Mouse (Mus musculus) cerebellum, adult 2 months (tissue): Measurements from ENCODE around the gene Slc6a4. TPM values are rescaled to one million over a fixed set of nuclear protein-coding genes. Genes with fewer than 3 reads are reported as not detected.

Experiments
- DNase-seq, 2 experiments: peaks; one replicate each; pipeline ENCODE4 v3.0.0; 2021
- H3K27ac ChIP-seq: fragments of 200-500 bp; 2 replicates; pipeline ENCODE4 v1.5.1; 2012; ENCODE audit warnings: low read length, control low read depth, inconsistent platforms; ENCODE audit not compliant: insufficient read depth
- H3K27me3 ChIP-seq: fragments of 200-500 bp; 2 replicates; pipeline ENCODE4 v1.6.1; 2012; ENCODE audit warnings: inconsistent platforms, mild to moderate bottlenecking, low read length, moderate library complexity; ENCODE audit not compliant: control insufficient read depth, insufficient read depth
- H3K4me1 ChIP-seq: fragments of 200-500 bp; 2 replicates; pipeline ENCODE4 v1.6.1; 2011; ENCODE audit warnings: low read length; ENCODE audit not compliant: control insufficient read depth, insufficient read depth
- H3K4me3 ChIP-seq: fragments of 200-500 bp; replicated peaks from 2 replicates; pipeline ENCODE3; 2011; ENCODE audit warnings: mild to moderate bottlenecking, low read depth, low read length, control low read depth; ENCODE audit not compliant: insufficient read depth
- CTCF ChIP-seq: fragments of 200-500 bp; IDR thresholded peaks from 2 replicates; pipeline ENCODE4 v1.5.1; 2011; ENCODE audit warnings: low read depth, mild to moderate bottlenecking, control low read depth, low read length, moderate library complexity, borderline replicate concordance; ENCODE audit not compliant: insufficient read depth
- POLR2A ChIP-seq: fragments of 200-500 bp; IDR thresholded peaks from 2 replicates; pipeline ENCODE4 v1.6.1; 2011; ENCODE audit warnings: low read length, control low read depth, borderline replicate concordance; ENCODE audit not compliant: insufficient read depth
- WGBS: fragments of 180-500 bp; shearing (Covaris S2); methylation state at CpG from one replicate; pipeline ENCODE4 v1.1.7; 2018; 5-methylcytosine and 5-hydroxymethylcytosine counted together
- polyA plus RNA-seq: library from polyadenylated mRNA; depleted of rRNA; stranded (reverse); fragments of >200 nt; gene quantifications from 2 replicates; pipeline ENCODE4 v1.2.3, GENCODE M21; 2012; rRNA removed

Gene Slc6a4
- polyA plus RNA-seq, 1 experiment: 4.8 TPM

- TF ChIP-seq CTCF (no peak), POLR2A (no peak)
- H3K4me3 ChIP-seq: peak overlapping the region; percentile 82
- H3K27me3 ChIP-seq: no peaks in the 10 kb centered on the region
- H3K27ac ChIP-seq: peak overlapping the region; percentile 27; the same call in 1 of the 2 replicates
- H3K4me1 ChIP-seq: no peaks in the 10 kb centered on the region
- peak; percentile 38 to 45 for DNase-seq
- WGBS: 2% methylated on average over 16 of the region's 16 CpGs
Observed at GRCm38 (mm10) chr11:77077792-77078191, 79.4 kb downstream of the Slc6a4 start.

- H3K27me3 ChIP-seq: no peaks in the 10 kb centered on the region
- H3K4me3 ChIP-seq: peak within 1 kb of the TSS; percentile 82
- H3K4me1 ChIP-seq: no peaks in the 10 kb centered on the region
- WGBS: 4% methylated on average over 48 of the region's 48 CpGs
- DNase-seq: peak; percentile 93
- H3K27ac ChIP-seq: peak within 1 kb of the TSS; percentile 83
- TF ChIP-seq POLR2A (peak; percentile 98), CTCF (no peak)
Observed at GRCm38 (mm10) chr11:77078273-77079134, 80.1 kb downstream of the Slc6a4 start, which contains the start of gene Nsrp1. Nsrp1 (minus strand) TSS chr11:77078435.

- no peak overlapping the region for H3K4me3 ChIP-seq
- TF ChIP-seq CTCF (no peak), POLR2A (no peak)
- DNase-seq: no peak
- no peaks in the 10 kb centered on the region for H3K4me1 ChIP-seq
- H3K27ac ChIP-seq: no peak overlapping the region
- no peaks in the 10 kb centered on the region for H3K27me3 ChIP-seq
- WGBS: 100% methylated on average over 1 of the region's 1 CpGs
Observed at GRCm38 (mm10) chr11:77079361-77079760, 81.0 kb downstream of the Slc6a4 start.

Other genes with a start within 250 kb of the Slc6a4 start
- gene Gosr1, start 235.0 kb upstream of the Slc6a4 start, polyA plus RNA-seq: 31.9 and 34.3 TPM in 2 replicates
- 28.5 and 31.8 TPM in 2 replicates for gene Cpd, start 151.6 kb upstream of the Slc6a4 start, polyA plus RNA-seq
- 0.33 TPM in 1 of 2 replicates, not detected in the other for gene Tmigd1, start 96.4 kb upstream of the Slc6a4 start, polyA plus RNA-seq
- 42.0 and 45.9 TPM in 2 replicates for gene Blmh, start 73.8 kb upstream of the Slc6a4 start, polyA plus RNA-seq
- 11.1 and 11.8 TPM in 2 replicates for gene Nsrp1, start 79.8 kb downstream of the Slc6a4 start, polyA plus RNA-seq
- 1.2 and 1.7 TPM in 2 replicates for gene Efcab5, start 190.4 kb downstream of the Slc6a4 start, polyA plus RNA-seq
- 14.3 and 14.5 TPM in 2 replicates for gene Ssh2, start 217.7 kb downstream of the Slc6a4 start, polyA plus RNA-seq